Mouse (Mus musculus): ENCODE results near the gene Gosr1. TPM values are rescaled to one million over a fixed set of nuclear protein-coding genes. Genes with fewer than 3 reads are reported as not detected.
"Not testable (repeated sequence)": the region's sequence is repeated elsewhere in the genome, so short reads cannot be mapped to it uniquely, and the experiment has no call there.

The Gosr1 gene
- polyA plus RNA-seq (2016; fragmentation: Nextera tagmentation; extraction: Ambion mirVana), result 21.3 and 21.7 TPM in 2 replicates

GRCm38 (mm10) chr11:76763053-76763740, at the start of gene Gosr1:
TSS of gene Gosr1 (minus strand) at chr11:76763579.
- Histone ChIP-seq H3K4me1 (peaks cover 8% of the 10 kb centered on the region; the same call in 1 of the 2 replicates), H3K9me3 (replicated peaks) (no peaks in the 10 kb centered on the region), H3K36me3 (peaks cover 30% of the 10 kb centered on the region), H3K27me3 (ENCODE audit: low read depth, poor library complexity, severe bottlenecking) (no peaks in the 10 kb centered on the region), H3K27ac (peak within 1 kb of the TSS; percentile 95), H3K4me3 (peak within 1 kb of the TSS; percentile 94)
- under 1% methylated on average over 28 of the region's 28 CpGs for WGBS
- DNase-seq (ENCODE audit: low spot score), result peak; percentile 88

DNA sequence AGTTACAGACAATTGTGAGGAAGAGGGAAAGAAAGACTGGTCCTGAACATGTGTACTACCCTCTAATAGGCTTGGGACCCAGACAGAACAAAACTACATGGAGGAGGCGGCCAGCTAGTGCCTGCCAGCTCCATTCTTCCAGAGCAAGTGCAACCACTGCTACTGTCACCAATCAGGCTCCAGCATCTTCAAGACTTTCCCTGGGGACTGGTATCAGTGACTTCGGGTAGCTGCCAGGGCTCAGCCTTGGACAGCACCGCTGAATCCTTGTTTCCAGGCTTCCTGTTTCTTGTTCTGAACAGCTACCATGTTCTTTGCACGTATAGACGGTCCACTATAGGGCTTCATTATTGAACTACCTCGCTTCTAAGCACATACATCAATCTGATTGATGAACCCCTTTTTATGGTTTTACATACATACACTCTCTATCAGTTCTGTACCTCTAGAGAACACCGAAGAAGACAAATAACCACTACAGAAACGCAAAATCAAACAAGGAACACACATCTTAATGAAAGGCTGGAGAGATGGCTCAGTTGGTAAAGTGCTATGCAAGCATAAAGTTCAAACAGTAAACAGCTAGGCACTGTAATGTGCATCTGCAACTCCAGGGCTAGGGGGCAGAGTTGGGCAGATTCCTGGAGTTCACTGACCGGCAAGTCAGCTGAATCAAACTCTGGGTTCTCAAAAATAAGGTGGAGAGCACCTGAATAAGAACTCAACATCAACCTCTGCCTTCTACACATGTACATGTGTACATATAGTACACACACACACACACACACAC, 47.5 kb upstream of the Gosr1 start:
- no peak overlapping the region for H3K4me3 ChIP-seq
- H3K4me1 ChIP-seq, result no peaks in the 10 kb centered on the region
- no peaks in the 10 kb centered on the region for H3K27me3 ChIP-seq (ENCODE audit: low read depth, poor library complexity, severe bottlenecking)
- DNase-seq (ENCODE audit: low spot score), result no peak
- H3K27ac ChIP-seq, result no peak overlapping the region
- H3K9me3 ChIP-seq (replicated peaks), result no peaks in the 10 kb centered on the region
- H3K36me3 ChIP-seq, result peaks cover 45% of the 10 kb centered on the region
- WGBS, result 88% methylated on average over 9 of the region's 9 CpGs

DNA sequence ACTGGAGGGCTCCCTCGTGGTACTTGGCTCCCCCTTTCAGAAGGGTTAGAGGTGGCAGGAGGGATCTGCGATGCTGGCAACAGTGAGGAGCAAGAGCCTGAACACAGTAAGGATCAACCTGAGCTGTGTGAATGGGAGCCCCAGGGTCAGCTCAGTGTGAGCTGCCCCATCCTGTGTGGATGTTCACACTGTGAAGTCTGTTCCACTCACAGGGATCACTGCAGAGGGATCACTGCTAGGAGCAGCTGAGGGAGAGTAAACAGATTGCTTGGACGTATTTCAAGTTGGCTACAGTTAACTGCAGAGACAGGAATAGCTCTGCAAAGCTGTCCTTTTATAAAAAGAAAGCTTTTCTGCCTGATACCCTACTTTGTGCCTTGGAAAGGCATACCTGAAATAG, 46.1 kb upstream of the Gosr1 start:
- Histone ChIP-seq H3K36me3 (peaks cover 56% of the 10 kb centered on the region), H3K9me3 (replicated peaks) (no peaks in the 10 kb centered on the region), H3K4me1 (no peaks in the 10 kb centered on the region), H3K27me3 (ENCODE audit: low read depth, poor library complexity, severe bottlenecking) (no peaks in the 10 kb centered on the region), H3K27ac (no peak overlapping the region), H3K4me3 (no peak overlapping the region)
- DNase-seq (ENCODE audit: low spot score), result no peak
- 73% methylated on average over 3 of the region's 3 CpGs for WGBS

- Histone ChIP-seq H3K27me3 (ENCODE audit: low read depth, poor library complexity, severe bottlenecking) (no peaks in the 10 kb centered on the region), H3K9me3 (replicated peaks) (no peaks in the 10 kb centered on the region), H3K4me1 (no peaks in the 10 kb centered on the region), H3K27ac (no peak overlapping the region), H3K36me3 (peaks cover 57% of the 10 kb centered on the region), H3K4me3 (no peak overlapping the region)
- DNase-seq (ENCODE audit: low spot score), result no peak
- WGBS, result 94% methylated on average over 7 of the region's 7 CpGs
These were observed 45.2 kb upstream of the Gosr1 start for GRCm38 (mm10) chr11:76808550-76808949.

GRCm38 (mm10) chr11:76807007-76807679, 43.8 kb upstream of the Gosr1 start:
- no peaks in the 10 kb centered on the region for H3K27me3 ChIP-seq (ENCODE audit: low read depth, poor library complexity, severe bottlenecking)
- DNase-seq (ENCODE audit: low spot score), result no peak
- H3K27ac ChIP-seq, result no peak overlapping the region
- no peak overlapping the region for H3K4me3 ChIP-seq
- H3K9me3 ChIP-seq (replicated peaks), result no peaks in the 10 kb centered on the region
- H3K4me1 ChIP-seq, result no peaks in the 10 kb centered on the region
- 93% methylated on average over 3 of the region's 3 CpGs for WGBS
- peaks cover 62% of the 10 kb centered on the region for H3K36me3 ChIP-seq

DNA sequence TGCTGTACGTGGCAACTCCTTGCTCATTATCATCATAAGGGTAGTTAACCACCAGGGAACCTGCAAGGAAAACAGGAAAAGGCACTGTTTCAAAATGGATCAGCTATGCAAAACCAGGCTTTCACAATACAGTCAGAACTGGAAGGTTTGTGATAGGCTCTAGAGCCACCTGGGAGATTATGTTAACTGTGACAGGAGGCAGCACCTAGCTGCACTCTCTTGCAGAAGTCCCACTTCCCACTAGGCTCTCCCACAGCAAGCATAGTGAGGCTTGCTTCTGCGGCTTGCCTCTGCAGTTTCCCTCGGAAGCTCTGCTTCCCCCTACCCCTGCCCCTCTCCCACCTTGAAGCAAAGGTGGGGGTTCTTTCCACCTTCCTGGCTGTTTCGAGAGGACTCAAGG, 42.6 kb upstream of the Gosr1 start:
- Histone ChIP-seq H3K27ac (no peak overlapping the region), H3K4me3 (no peak overlapping the region), H3K4me1 (no peaks in the 10 kb centered on the region), H3K36me3 (peaks cover 66% of the 10 kb centered on the region), H3K9me3 (replicated peaks) (no peaks in the 10 kb centered on the region), H3K27me3 (ENCODE audit: low read depth, poor library complexity, severe bottlenecking) (no peaks in the 10 kb centered on the region)
- no peak for DNase-seq (ENCODE audit: low spot score)
- 77% methylated on average over 4 of the region's 4 CpGs for WGBS

DNA sequence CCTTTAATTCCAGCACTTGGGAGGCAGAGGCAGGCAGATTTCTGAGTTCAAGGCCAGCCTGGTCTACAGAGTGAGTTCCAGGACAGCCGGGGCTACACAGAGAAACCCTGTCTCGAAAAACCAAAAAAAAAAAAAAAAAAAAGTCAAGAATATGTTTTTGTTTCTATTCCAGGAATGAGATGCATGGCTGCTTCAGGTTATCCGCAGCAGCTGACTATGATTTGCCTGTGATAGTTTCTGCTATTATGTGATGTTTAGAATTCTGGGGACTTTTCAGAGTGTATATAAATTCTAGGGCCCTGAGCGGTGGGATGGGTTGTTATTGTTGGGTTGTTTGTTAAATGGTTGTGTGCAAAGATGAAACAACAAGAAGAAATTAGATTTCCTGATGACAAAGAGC, 41.7 kb upstream of the Gosr1 start:
- 95% methylated on average over 4 of the region's 4 CpGs for WGBS
- not testable (repeated sequence) for H3K4me1 ChIP-seq; H3K27ac ChIP-seq; H3K4me3 ChIP-seq; H3K27me3 ChIP-seq (ENCODE audit: low read depth, poor library complexity, severe bottlenecking); DNase-seq (ENCODE audit: low spot score); H3K9me3 ChIP-seq (replicated peaks)
- peaks cover 60% of the 10 kb centered on the region for H3K36me3 ChIP-seq

DNA sequence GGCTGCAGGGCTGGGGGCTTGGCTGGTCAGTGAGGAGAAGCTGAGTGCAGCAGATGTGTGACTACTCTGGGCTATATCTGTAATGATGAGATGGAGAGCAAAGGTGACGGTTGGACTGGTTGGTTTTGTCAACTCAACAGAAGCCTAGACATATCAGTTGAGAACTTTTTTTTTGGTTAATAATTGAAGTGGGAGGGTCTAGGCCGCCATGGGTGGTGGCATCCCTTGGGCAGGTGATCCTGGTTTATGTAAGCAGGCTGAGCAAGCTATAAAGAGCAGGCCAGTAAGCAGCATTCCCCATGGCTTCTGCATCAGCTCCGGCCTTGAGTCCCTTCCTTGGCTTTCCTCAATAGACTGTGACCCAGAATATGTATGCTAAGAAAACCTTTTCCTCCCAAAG, 39.9 kb upstream of the Gosr1 start:
- 94% methylated on average over 3 of the region's 3 CpGs for WGBS
- H3K4me3 ChIP-seq, result no peak overlapping the region
- no peaks in the 10 kb centered on the region for H3K9me3 ChIP-seq (replicated peaks)
- H3K27me3 ChIP-seq (ENCODE audit: low read depth, poor library complexity, severe bottlenecking), result no peaks in the 10 kb centered on the region
- no peak for DNase-seq (ENCODE audit: low spot score)
- peaks cover 63% of the 10 kb centered on the region for H3K36me3 ChIP-seq
- H3K4me1 ChIP-seq, result no peaks in the 10 kb centered on the region
- H3K27ac ChIP-seq, result no peak overlapping the region

- no peaks in the 10 kb centered on the region for H3K27me3 ChIP-seq (ENCODE audit: low read depth, poor library complexity, severe bottlenecking)
- 90% methylated on average over 6 of the region's 6 CpGs for WGBS
- H3K4me3 ChIP-seq, result no peak overlapping the region
- no peak for DNase-seq (ENCODE audit: low spot score)
- H3K4me1 ChIP-seq, result no peaks in the 10 kb centered on the region
- peaks cover 54% of the 10 kb centered on the region for H3K36me3 ChIP-seq
- no peaks in the 10 kb centered on the region for H3K9me3 ChIP-seq (replicated peaks)
- no peak overlapping the region for H3K27ac ChIP-seq
These were observed 33.9 kb upstream of the Gosr1 start for GRCm38 (mm10) chr11:76797236-76797635.

- Histone ChIP-seq H3K9me3 (replicated peaks) (no peaks in the 10 kb centered on the region), H3K4me3 (no peak overlapping the region), H3K4me1 (no peaks in the 10 kb centered on the region), H3K27me3 (ENCODE audit: low read depth, poor library complexity, severe bottlenecking) (no peaks in the 10 kb centered on the region), H3K27ac (no peak overlapping the region), H3K36me3 (peaks cover 63% of the 10 kb centered on the region)
- 94% methylated on average over 5 of the region's 5 CpGs for WGBS
- DNase-seq (ENCODE audit: low spot score), result no peak
These were observed 31.9 kb upstream of the Gosr1 start for GRCm38 (mm10) chr11:76795326-76795725.

- no peak overlapping the region for H3K27ac ChIP-seq
- no peak for DNase-seq (ENCODE audit: low spot score)
- H3K36me3 ChIP-seq, result peaks cover 47% of the 10 kb centered on the region
- H3K9me3 ChIP-seq (replicated peaks), result no peaks in the 10 kb centered on the region
- H3K4me1 ChIP-seq, result no peaks in the 10 kb centered on the region
- no peaks in the 10 kb centered on the region for H3K27me3 ChIP-seq (ENCODE audit: low read depth, poor library complexity, severe bottlenecking)
- WGBS, result 94% methylated on average over 7 of the region's 7 CpGs
- H3K4me3 ChIP-seq, result no peak overlapping the region
These were observed 28.0 kb upstream of the Gosr1 start for GRCm38 (mm10) chr11:76791331-76791730.

DNA sequence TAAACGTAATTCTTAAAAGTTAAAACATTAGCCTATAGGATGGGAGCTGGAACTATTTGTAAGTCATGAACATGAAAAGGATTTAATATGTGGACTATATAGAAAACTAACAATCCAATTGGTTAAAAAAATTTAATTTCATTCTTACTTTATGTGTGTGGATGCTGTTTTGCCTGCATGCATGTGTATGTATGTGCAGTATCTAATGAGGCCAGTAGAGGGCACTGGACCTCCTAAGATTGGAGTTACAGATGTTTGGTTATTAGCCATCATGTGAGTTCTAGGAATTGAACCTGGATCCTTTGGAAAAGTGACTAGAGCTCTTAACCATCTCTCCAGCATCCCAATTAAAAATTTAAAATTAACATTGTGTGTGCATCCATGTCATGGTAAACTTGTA, 25.9 kb upstream of the Gosr1 start:
- Histone ChIP-seq H3K4me1 (no peaks in the 10 kb centered on the region), H3K27ac (no peak overlapping the region), H3K9me3 (replicated peaks) (no peaks in the 10 kb centered on the region), H3K36me3 (peaks cover 54% of the 10 kb centered on the region), H3K4me3 (no peak overlapping the region), H3K27me3 (ENCODE audit: low read depth, poor library complexity, severe bottlenecking) (no peaks in the 10 kb centered on the region)
- peak; percentile 50 for DNase-seq (ENCODE audit: low spot score)
- 100% methylated on average over 1 of the region's 1 CpGs for WGBS

GRCm38 (mm10) chr11:76775533-76775932, 12.2 kb upstream of the Gosr1 start:
- peaks cover 4% of the 10 kb centered on the region; the same call in 1 of the 2 replicates for H3K36me3 ChIP-seq
- no peak overlapping the region for H3K27ac ChIP-seq
- H3K9me3 ChIP-seq (replicated peaks), result no peaks in the 10 kb centered on the region
- no peaks in the 10 kb centered on the region for H3K27me3 ChIP-seq (ENCODE audit: low read depth, poor library complexity, severe bottlenecking)
- no peak overlapping the region for H3K4me3 ChIP-seq
- no peak for DNase-seq (ENCODE audit: low spot score)
- 86% methylated on average over 8 of the region's 8 CpGs for WGBS
- no peaks in the 10 kb centered on the region for H3K4me1 ChIP-seq

Data from limb, embryonic 10.5 days (tissue).